Mouse (Mus musculus) embryonic facial prominence, embryonic 12.5 days (tissue): ENCODE data around the gene Tenm2. TPM values are rescaled to one million over a fixed set of nuclear protein-coding genes. Genes with fewer than 3 reads are reported as not detected.

Source experiments
- ATAC-seq: fragments of 200-750 bp; cut with Nextera tagmentation; 2 replicates; pipeline ENCODE4 v1.8.0; 2017; ENCODE audit not compliant: insufficient number of reproducible peaks, insufficient read depth, low FRiP score, low TSS enrichment
- H3K27ac ChIP-seq: fragments of 300-500 bp; sonication (generic); 2 replicates; pipeline ENCODE4 v1.5.1; 2016; ENCODE audit warnings: mild to moderate bottlenecking
- H3K27me3 ChIP-seq: fragments of 300-500 bp; sonication (generic); 2 replicates; pipeline ENCODE4 v1.6.1; 2016; ENCODE audit warnings: mild to moderate bottlenecking, moderate library complexity
- H3K36me3 ChIP-seq: fragments of 300-500 bp; sonication (generic); 2 replicates; pipeline ENCODE4 v1.6.1; 2016; ENCODE audit warnings: mild to moderate bottlenecking
- H3K4me1 ChIP-seq: fragments of 300-500 bp; sonication (generic); 2 replicates; pipeline ENCODE4 v1.6.1; 2016
- H3K4me2 ChIP-seq: fragments of 300-500 bp; sonication (generic); replicated peaks from 2 replicates; pipeline ENCODE4 v1.6.1; 2016; ENCODE audit warnings: mild to moderate bottlenecking, moderate library complexity
- H3K4me3 ChIP-seq: fragments of 300-500 bp; sonication (generic); 2 replicates; pipeline ENCODE4 v1.5.1; 2016; ENCODE audit warnings: mild to moderate bottlenecking
- H3K9ac ChIP-seq: fragments of 300-500 bp; sonication (generic); 2 replicates; pipeline ENCODE4 v1.6.1; 2016; ENCODE audit warnings: mild to moderate bottlenecking, moderate library complexity
- H3K9me3 ChIP-seq: fragments of 300-500 bp; sonication (generic); 2 replicates; pipeline ENCODE4 v1.6.1; 2016; ENCODE audit warnings: mild to moderate bottlenecking, moderate library complexity
- WGBS: fragments of 180-500 bp; shearing (Covaris S2); methylation state at CpG from one replicate; pipeline ENCODE4 v1.1.7; 2016; 5-methylcytosine and 5-hydroxymethylcytosine counted together
- polyA plus RNA-seq: library from polyadenylated mRNA; unstranded; fragments of >200 nt; fragmentation: Nextera tagmentation; extraction: Ambion mirVana; gene quantifications from 2 replicates; pipeline ENCODE4 v1.2.1, GENCODE M21; 2016

Gene Tenm2
- polyA plus RNA-seq, 1 experiment from 2014 or later = 3.4 TPM

- no peaks in the 10 kb centered on the region for H3K9me3 ChIP-seq
- ATAC-seq = no peak
- no peak overlapping the region for H3K9ac ChIP-seq
- H3K4me3 ChIP-seq = no peak overlapping the region
- H3K4me2 ChIP-seq = no peak overlapping the region
- 0 out of 2 replicates have a peak, but pooled peaks cover 2% of the 10 kb centered on the region for H3K27me3 ChIP-seq
- H3K27ac ChIP-seq = no peak overlapping the region
- WGBS = 87% methylated on average over 2 of the region's 2 CpGs
- peaks cover 5% of the 10 kb centered on the region; the same call in 1 of the 2 replicates for H3K4me1 ChIP-seq
- H3K36me3 ChIP-seq = no peaks in the 10 kb centered on the region
These were observed 556.4 kb downstream of the Tenm2 start for GRCm38 (mm10) chr11:36679361-36679760.

- no peak overlapping the region for H3K9ac ChIP-seq
- no peak overlapping the region for H3K4me3 ChIP-seq
- ATAC-seq = no peak
- 38% methylated on average over 2 of the region's 2 CpGs for WGBS
- peaks cover 5% of the 10 kb centered on the region; the same call in 1 of the 2 replicates for H3K4me1 ChIP-seq
- H3K36me3 ChIP-seq = no peaks in the 10 kb centered on the region
- peak overlapping the region; percentile 63 for H3K4me2 ChIP-seq
- no peaks in the 10 kb centered on the region for H3K9me3 ChIP-seq
- H3K27me3 ChIP-seq = 0 out of 2 replicates have a peak, but pooled peaks cover 2% of the 10 kb centered on the region
- no peak overlapping the region for H3K27ac ChIP-seq
These were observed 557.2 kb downstream of the Tenm2 start for GRCm38 (mm10) chr11:36678542-36678941.

GRCm38 (mm10) chr11:36678057-36678396 is 557.7 kb downstream of the Tenm2 start:
- H3K36me3 ChIP-seq = no peaks in the 10 kb centered on the region
- H3K27me3 ChIP-seq = 0 out of 2 replicates have a peak, but pooled peaks cover 2% of the 10 kb centered on the region
- H3K4me3 ChIP-seq = peak overlapping the region; percentile 39
- peak overlapping the region; percentile 63 for H3K4me2 ChIP-seq
- ATAC-seq = no peak
- peak overlapping the region; percentile 50 for H3K9ac ChIP-seq
- 8% methylated on average over 10 of the region's 10 CpGs for WGBS
- H3K9me3 ChIP-seq = no peaks in the 10 kb centered on the region
- H3K27ac ChIP-seq = peak overlapping the region; percentile 81
- H3K4me1 ChIP-seq = peaks cover 5% of the 10 kb centered on the region; the same call in 1 of the 2 replicates

- H3K9me3 ChIP-seq = no peaks in the 10 kb centered on the region
- H3K4me2 ChIP-seq = peak overlapping the region; percentile 63
- peak overlapping the region; percentile 39 for H3K4me3 ChIP-seq
- peaks cover 5% of the 10 kb centered on the region; the same call in 1 of the 2 replicates for H3K4me1 ChIP-seq
- H3K27me3 ChIP-seq = 0 out of 2 replicates have a peak, but pooled peaks cover 2% of the 10 kb centered on the region
- no peaks in the 10 kb centered on the region for H3K36me3 ChIP-seq
- WGBS = under 1% methylated on average over 23 of the region's 23 CpGs
- H3K27ac ChIP-seq = peak overlapping the region; percentile 81
- peak; percentile 94 for ATAC-seq
- peak overlapping the region; percentile 50 for H3K9ac ChIP-seq
These were observed 558.3 kb downstream of the Tenm2 start for GRCm38 (mm10) chr11:36677321-36678056.

GRCm38 (mm10) chr11:36676446-36677284 is 559.1 kb downstream of the Tenm2 start:
- H3K4me2 ChIP-seq = peak overlapping the region; percentile 63
- H3K9me3 ChIP-seq = no peaks in the 10 kb centered on the region
- no peak overlapping the region for H3K27ac ChIP-seq
- H3K27me3 ChIP-seq = 0 out of 2 replicates have a peak, but pooled peaks cover 2% of the 10 kb centered on the region
- H3K9ac ChIP-seq = no peak overlapping the region
- H3K4me3 ChIP-seq = peak overlapping the region; percentile 39
- 34% methylated on average over 16 of the region's 16 CpGs for whole genome bisulfite sequencing
- no peaks in the 10 kb centered on the region for H3K36me3 ChIP-seq
- peaks cover 5% of the 10 kb centered on the region; the same call in 1 of the 2 replicates for H3K4me1 ChIP-seq
- 0 out of 2 replicates have a peak, but pooled peaks have one; percentile 18 for ATAC-seq

GRCm38 (mm10) chr11:36674902-36675422 is 560.8 kb downstream of the Tenm2 start:
- no peak overlapping the region for H3K4me2 ChIP-seq
- H3K27me3 ChIP-seq = 0 out of 2 replicates have a peak, but pooled peaks cover 2% of the 10 kb centered on the region
- no peaks in the 10 kb centered on the region for H3K9me3 ChIP-seq
- WGBS = 81% methylated on average over 4 of the region's 4 CpGs
- ATAC-seq = no peak
- peaks cover 5% of the 10 kb centered on the region; the same call in 1 of the 2 replicates for H3K4me1 ChIP-seq
- H3K4me3 ChIP-seq = no peak overlapping the region
- H3K27ac ChIP-seq = no peak overlapping the region
- H3K36me3 ChIP-seq = no peaks in the 10 kb centered on the region
- no peak overlapping the region for H3K9ac ChIP-seq

GRCm38 (mm10) chr11:36674141-36674540 is 561.6 kb downstream of the Tenm2 start:
- no peaks in the 10 kb centered on the region for H3K36me3 ChIP-seq
- no peak overlapping the region for H3K27ac ChIP-seq
- no peak for ATAC-seq
- H3K4me2 ChIP-seq = no peak overlapping the region
- peaks cover 5% of the 10 kb centered on the region; the same call in 1 of the 2 replicates for H3K4me1 ChIP-seq
- no peak overlapping the region for H3K4me3 ChIP-seq
- H3K9ac ChIP-seq = no peak overlapping the region
- H3K9me3 ChIP-seq = no peaks in the 10 kb centered on the region
- WGBS = 50% methylated on average over 5 of the region's 5 CpGs
- 0 out of 2 replicates have a peak, but pooled peaks cover 2% of the 10 kb centered on the region for H3K27me3 ChIP-seq

GRCm38 (mm10) chr11:36671196-36671595 is 564.6 kb downstream of the Tenm2 start:
- peaks cover 5% of the 10 kb centered on the region; the same call in 1 of the 2 replicates for H3K4me1 ChIP-seq
- 81% methylated on average over 9 of the region's 9 CpGs for WGBS

GRCm38 (mm10) chr11:36664026-36664425 is 571.7 kb downstream of the Tenm2 start:
- no peaks in the 10 kb centered on the region for H3K9me3 ChIP-seq
- no peak overlapping the region for H3K9ac ChIP-seq
- H3K4me1 ChIP-seq = 0 out of 2 replicates have a peak, but pooled peaks cover 4% of the 10 kb centered on the region
- H3K27me3 ChIP-seq = no peaks in the 10 kb centered on the region
- no peak overlapping the region for H3K4me3 ChIP-seq
- no peak overlapping the region for H3K27ac ChIP-seq
- no peak overlapping the region for H3K4me2 ChIP-seq
- ATAC-seq = no peak
- no peaks in the 10 kb centered on the region for H3K36me3 ChIP-seq
- 74% methylated on average over 1 of the region's 1 CpGs for WGBS

More at GRCm38 (mm10) chr11:36671196-36671595, 564.6 kb downstream of the Tenm2 start:
- ATAC-seq = no peak
- no peak overlapping the region for H3K9ac ChIP-seq
- H3K9me3 ChIP-seq = no peaks in the 10 kb centered on the region
- H3K27ac ChIP-seq = no peak overlapping the region
- H3K27me3 ChIP-seq = no peaks in the 10 kb centered on the region
- H3K4me3 ChIP-seq = no peak overlapping the region
- no peaks in the 10 kb centered on the region for H3K36me3 ChIP-seq
- no peak overlapping the region for H3K4me2 ChIP-seq

- H3K36me3 ChIP-seq = no peaks in the 10 kb centered on the region
- no peak overlapping the region for H3K9ac ChIP-seq
- no peaks in the 10 kb centered on the region for H3K9me3 ChIP-seq
- 0 out of 2 replicates have a peak, but pooled peaks cover 4% of the 10 kb centered on the region for H3K4me1 ChIP-seq
- no peak overlapping the region for H3K27ac ChIP-seq
- H3K27me3 ChIP-seq = no peaks in the 10 kb centered on the region
- no peak for ATAC-seq
- H3K4me3 ChIP-seq = no peak overlapping the region
- no peak overlapping the region for H3K4me2 ChIP-seq
- 59% methylated on average over 3 of the region's 3 CpGs for WGBS
These were observed 572.2 kb downstream of the Tenm2 start for GRCm38 (mm10) chr11:36663571-36663970.

GRCm38 (mm10) chr11:36653656-36654323 is 582.0 kb downstream of the Tenm2 start:
- Histone ChIP-seq H3K9me3 (no peaks in the 10 kb centered on the region), H3K9ac (no peak overlapping the region), H3K4me1 (no peaks in the 10 kb centered on the region), H3K4me3 (no peak overlapping the region), H3K36me3 (no peaks in the 10 kb centered on the region), H3K27ac (no peak overlapping the region), H3K4me2 (no peak overlapping the region), H3K27me3 (no peaks in the 10 kb centered on the region)
- 79% methylated on average over 9 of the region's 9 CpGs for WGBS
- ATAC-seq = no peak
